Mouse (Mus musculus): ENCODE data around the gene Nsmce1.

The Nsmce1 gene

DNA sequence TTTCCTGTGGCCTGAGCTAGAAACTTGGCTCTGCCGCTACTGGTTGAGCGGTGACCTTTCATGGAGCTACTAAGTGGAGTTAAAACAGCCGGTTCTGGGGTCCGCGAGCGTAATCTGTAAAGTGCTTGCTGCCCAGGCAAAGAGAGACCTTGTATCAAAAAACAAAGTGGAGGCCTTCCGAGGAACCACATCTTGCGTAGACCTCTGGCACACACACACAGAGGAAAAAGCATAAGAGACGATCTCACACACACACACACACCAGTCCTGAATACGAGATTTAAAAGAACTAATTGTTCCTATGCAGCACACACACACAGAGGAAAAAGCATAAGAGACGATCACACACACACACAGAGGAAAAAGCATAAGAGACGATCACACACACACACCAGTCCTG lies 364 bp upstream of the Nsmce1 start:
- DNase-seq (ENCODE audit: low read depth in 2 of 2, low spot score in 2 of 2), result no peak

DNA sequence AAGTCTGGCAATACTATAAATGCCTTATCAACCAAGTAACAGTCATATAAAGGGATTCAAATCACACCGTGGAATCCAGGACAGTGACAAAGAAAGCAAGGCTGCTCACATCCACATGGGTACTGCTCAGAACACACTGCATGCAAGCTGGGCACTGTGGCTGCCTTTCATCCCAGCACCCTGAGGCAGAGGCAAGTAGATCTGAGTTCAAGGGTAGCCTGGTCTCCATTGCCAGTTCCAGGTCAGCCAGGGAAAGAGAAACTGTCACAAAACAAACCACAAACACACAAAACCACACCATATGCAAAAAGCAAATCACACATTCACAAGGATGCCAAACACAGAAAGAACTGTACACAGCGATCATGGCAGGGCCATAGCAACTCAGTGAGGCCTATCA lies 1.8 kb downstream of the Nsmce1 start:
- DNase-seq (ENCODE audit: low read depth in 2 of 2, low spot score in 2 of 2), result no peak

GRCm38 (mm10) chr7:125488706-125489105 lies 2.7 kb downstream of the Nsmce1 start:
- DNase-seq (ENCODE audit: low read depth in 2 of 2, low spot score in 2 of 2), result peak; percentile 65 to 76

DNA sequence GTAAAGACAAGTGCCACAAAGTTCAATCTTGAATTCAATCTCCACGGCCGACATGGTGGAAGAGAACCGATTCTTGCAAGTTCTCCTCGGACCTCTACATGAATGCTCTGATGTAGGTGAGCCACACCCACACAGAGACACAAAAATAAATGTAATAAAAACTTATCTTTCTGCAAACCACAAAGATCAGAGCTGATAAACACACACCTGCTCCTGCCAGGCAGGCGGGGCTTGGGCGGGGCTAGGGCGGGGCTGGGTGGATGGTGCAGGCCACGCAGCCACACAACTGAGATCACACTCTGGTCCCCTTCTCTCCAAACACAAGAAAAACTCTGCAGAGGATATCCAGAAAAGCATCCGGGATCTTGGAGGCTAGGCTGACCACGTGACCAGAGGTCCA lies 4.3 kb downstream of the Nsmce1 start:
- no peak for DNase-seq (ENCODE audit: low read depth in 2 of 2, low spot score in 2 of 2)

DNA sequence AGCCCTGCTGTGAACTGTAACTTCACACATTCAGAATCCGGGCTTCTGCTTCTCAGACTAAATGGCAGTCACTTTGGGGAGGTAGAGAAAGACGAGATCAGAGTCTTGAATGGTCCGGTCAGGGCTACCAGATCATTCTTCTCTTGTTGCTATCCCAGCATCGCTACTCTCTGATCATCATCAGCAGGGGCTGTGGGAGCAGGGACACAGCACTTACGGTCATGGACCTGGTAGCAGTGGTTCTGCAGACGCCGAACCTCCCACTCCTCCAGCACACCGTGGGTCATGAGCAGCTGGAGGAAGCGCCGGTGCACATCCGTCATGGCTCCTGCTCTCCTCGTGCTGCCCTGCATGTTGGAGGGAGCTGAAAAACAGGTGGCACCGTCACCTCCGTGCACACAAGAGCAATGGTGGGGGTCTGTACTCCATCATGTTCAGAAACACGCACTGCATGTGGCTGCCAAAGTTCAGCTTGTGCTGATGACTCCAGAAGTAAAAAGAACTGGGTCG lies 5.2 kb downstream of the Nsmce1 start:
- no peak for DNase-seq (ENCODE audit: low read depth in 2 of 2, low spot score in 2 of 2)

- DNase-seq (ENCODE audit: low read depth in 2 of 2, low spot score in 2 of 2), result no peak
These were observed 6.6 kb downstream of the Nsmce1 start for GRCm38 (mm10) chr7:125484791-125485190.

- DNase-seq (ENCODE audit: low read depth in 2 of 2, low spot score in 2 of 2), result no peak
These were observed 8.5 kb downstream of the Nsmce1 start for GRCm38 (mm10) chr7:125482886-125483285.

DNA sequence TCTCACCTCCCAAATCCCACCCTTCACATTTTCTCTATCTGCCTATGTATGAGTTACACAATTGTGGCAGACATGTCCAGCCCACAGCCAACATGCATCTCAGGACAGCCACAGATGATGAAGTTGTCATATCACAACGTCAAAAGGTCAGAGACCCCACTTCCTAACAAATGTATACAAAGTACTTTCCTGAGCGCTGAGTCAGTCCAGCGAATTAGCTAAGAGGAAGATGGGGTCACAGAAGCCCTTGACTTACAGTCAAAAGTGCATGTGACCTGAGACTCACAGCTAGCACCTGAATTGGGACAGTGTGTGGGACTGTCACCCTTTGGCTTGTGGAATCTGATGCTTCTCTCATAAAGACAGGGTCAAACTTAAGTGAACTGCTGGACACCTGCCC lies 9.1 kb downstream of the Nsmce1 start:
- DNase-seq (ENCODE audit: low read depth in 2 of 2, low spot score in 2 of 2), result no peak

DNA sequence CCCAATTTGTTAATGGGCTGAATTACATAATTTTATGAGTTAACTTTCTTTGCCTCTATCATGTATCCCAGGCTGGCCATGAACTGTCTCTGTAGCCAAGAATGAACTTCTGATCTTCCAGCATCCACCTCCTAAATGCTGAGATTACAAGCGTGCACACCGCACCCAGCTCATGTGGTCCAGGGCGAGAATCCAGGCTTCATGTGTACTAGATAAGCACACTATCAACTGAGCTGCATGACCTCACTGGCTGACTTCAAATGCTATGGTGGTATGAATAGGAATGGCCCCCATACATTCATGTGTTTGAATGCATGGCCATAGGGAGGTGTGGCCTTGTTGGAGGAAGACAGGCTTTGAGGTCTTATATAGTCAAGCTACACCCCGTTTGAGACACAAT lies 10.9 kb downstream of the Nsmce1 start:
- DNase-seq (ENCODE audit: low read depth in 2 of 2, low spot score in 2 of 2), result no peak

DNA sequence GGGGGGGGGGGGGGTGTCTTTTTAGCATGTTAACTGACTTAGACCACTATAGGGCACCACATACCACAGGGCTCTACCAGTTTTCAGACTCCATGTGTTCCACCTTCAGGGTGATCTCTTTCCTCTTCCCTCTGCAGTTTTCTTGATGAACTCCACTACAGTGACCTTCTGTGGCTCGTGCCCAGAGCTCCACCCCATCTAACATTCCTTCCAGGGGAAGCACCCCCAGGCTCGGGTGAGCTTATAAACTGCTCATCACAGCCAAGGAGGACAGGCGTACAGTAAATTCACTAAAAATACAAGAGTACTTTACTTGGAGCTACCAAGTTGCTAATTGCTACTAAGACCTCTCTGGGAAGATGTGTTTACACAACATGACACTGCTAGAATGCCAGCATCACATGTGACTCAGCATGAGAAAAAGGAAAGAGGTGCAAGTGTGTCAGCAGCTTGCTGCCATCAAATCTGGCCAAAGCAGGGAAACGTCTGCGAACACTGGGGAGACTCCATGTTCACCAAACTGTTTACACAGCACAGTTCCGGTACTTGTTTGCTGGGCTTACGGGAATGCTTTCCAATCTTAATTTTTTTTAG lies 12.9 kb downstream of the Nsmce1 start:
- DNase-seq (ENCODE audit: low read depth in 2 of 2, low spot score in 2 of 2), result no peak

DNA sequence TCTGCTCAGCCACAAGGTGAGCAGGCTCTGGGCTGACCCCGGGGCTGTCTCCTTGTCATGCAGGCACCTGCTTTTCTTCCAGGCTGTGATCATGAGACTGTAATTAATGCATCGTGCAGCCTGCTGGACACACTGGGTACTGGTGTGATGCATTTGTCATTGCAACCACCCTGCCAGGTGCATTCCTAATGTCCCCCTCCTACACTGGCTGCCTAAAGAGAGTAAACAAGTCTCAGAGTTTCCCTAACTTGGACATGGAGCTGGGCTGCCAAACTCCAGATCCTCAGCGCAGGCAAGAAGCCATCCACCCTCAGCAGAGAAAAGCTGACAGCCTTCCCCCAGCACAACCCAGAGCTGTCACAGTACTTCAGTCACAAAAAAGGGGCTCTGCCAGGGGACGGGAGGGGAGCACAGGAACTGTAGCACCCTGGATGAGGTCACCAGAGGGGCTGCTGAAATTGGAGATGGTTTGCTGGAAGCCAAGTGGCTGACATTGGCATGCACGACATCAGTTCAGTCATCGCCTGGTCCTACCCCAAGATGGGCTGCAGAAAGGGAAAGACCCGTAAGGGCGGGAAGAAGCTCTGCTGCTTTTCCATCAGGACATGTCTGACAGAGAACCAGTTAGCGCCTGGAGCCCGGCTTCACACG lies 15.7 kb downstream of the Nsmce1 start:
- no peak for DNase-seq (ENCODE audit: low read depth in 2 of 2, low spot score in 2 of 2)

GRCm38 (mm10) chr7:125474535-125474934 lies 16.9 kb downstream of the Nsmce1 start:
- DNase-seq (ENCODE audit: low read depth in 2 of 2, low spot score in 2 of 2), result no peak

DNA sequence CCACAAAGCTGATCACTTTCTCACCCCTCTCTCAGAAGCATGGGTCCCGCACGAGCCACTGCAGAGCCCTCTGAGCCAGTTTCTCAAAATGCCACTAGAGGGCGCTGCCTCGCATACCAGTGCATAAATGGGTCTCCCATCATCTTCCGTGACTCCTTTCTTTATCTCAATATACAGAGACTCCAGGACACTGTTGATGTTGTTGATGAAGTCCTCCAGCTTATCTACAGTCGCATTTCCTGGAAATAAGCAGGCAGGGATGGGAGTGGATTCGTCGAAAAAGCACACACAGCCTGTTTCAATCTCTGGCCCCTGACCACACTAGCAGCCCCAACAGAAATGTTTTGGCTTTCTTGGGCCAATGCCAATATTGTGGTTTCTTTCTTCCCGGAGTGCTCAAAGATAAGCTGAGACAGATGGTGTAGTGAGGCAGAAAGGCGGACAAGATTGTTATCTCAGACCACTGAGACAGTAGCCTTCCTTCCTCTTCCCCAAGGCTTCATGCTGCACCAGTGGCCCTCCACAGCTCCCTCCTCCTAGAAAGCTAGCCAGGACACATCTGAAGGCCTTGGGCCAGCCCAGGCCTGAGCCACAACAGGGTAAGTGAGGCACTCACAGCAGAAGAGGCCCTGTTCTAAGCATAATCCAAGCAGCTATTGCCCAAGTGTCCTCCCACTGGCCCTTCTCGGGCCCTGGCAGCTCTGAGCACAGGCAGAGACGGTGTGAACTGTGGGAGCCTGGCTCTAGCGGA lies 19.2 kb downstream of the Nsmce1 start:
- DNase-seq (ENCODE audit: low read depth in 2 of 2, low spot score in 2 of 2), result peak; percentile 75 to 79

- no peak for DNase-seq (ENCODE audit: low read depth in 2 of 2, low spot score in 2 of 2)
These were observed 20.5 kb downstream of the Nsmce1 start for GRCm38 (mm10) chr7:125470901-125471300.

DNA sequence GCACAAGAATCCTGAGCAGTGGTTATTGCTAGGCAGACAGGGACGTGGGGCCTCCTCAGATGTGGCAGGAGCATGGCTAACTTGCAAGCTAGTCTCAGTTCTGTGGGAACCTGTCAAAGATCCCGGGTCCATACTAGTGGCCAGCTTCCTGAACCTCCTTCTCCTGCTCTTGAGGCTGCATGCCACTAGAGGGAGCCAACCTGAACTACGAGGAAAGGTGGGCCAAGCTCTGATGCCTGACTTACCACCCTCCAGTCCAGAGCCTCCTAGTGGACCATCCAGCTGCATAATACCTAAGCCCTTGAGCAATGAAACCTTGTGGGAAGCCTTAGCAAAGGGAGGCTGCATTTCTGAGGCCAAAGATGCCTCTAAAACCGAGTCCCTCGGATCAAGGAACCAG lies 21.5 kb downstream of the Nsmce1 start:
- peak; percentile 59 to 67 for DNase-seq (ENCODE audit: low read depth in 2 of 2, low spot score in 2 of 2)

GRCm38 (mm10) chr7:125462200-125462599 lies 29.2 kb downstream of the Nsmce1 start:
- DNase-seq (ENCODE audit: low read depth in 2 of 2, low spot score in 2 of 2), result no peak

DNA sequence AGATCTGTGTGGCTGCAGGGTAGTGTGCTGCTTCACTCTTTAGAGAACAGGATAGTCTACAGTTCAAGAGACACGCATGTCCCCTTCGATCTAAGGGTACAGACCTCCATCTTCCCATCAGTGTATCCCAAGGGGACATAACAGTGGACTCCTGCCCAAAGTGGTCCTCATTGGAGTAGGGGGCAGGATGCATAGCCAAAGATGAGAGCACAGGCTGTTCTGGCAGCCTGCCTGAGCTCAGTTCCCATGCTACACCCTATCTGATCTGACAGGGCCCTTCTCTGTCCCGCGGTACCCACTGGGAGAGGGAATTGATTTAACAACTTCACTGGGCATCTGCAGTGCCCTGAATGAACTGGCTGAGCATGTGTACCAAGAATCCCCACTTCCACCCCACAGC lies 37.7 kb downstream of the Nsmce1 start:
- DNase-seq (ENCODE audit: low read depth in 2 of 2, low spot score in 2 of 2), result no peak

GRCm38 (mm10) chr7:125451078-125451477 lies 40.3 kb downstream of the Nsmce1 start:
- no peak for DNase-seq (ENCODE audit: low read depth in 2 of 2, low spot score in 2 of 2)

DNA sequence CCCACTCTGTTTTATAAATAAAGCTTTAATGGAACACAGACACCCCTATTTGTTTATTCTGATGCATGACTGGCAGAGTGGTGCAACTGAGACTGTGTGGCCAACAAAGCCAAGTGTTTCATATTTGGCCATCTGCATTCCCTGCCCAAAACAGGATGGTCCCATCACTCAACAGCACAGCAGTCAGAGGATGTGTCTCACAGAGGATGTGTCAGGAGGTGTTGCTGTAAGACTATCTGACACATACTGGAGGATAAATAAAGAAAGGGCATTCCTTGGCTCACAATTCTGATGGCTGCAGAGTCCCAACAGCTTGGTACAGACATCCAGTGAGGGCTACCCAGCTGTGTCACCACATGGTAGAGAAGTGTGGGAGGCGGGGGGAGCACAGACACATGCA lies 40.7 kb downstream of the Nsmce1 start:
- DNase-seq (ENCODE audit: low read depth in 2 of 2, low spot score in 2 of 2), result no peak

DNA sequence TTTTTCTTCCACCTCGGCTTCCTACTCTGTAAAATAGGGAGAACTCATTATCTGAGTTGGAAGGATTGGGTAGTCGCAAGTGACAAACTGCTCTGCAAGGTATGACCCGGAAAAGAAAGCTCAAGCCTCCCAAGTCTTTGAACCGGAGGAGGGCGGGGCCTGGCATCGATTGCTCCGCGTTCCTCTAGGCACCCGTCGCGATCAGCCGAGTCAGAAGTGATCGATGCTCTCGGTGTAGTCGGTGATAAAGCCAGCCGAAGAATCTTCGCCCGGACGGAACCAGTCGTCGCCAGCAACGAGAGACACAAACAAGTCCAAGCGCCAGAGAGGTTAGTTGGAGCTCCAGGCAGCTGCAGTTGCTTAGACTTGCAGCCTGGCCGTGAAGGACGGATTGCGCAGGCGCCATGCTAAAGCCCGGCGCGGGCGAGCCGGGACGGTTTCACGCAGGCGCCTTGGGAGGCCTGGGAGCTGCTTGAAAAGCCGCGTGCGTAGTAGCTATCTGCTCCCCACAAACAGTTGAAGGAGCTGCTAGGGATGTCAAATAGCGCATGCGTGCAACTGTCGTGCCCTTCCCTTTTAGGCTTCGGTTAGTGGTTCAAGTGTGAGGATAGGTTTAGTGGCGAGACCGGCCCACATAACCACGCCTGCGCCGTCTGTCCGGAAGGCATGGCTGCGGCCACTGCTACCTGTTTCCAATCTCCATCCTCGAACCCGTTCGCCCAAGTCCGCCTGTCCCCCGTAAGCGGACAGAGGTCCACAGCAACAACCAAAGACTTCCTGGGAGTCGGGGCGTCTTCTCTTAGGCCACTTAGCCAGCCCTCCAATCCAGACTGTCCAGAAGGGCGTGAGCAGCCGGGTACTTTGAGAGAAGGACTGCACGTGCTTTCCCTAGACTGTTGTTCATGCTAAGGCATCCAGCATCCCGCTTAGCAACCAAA lies 46.7 kb downstream of the Nsmce1 start, which contains the start of gene Kdm8:
Gene Kdm8 (plus strand): TSS at position 213 of the 938 bp plus-strand sequence.
- DNase-seq (ENCODE audit: low read depth in 2 of 2, low spot score in 2 of 2), result peak; percentile 85 to 93

GRCm38 (mm10) chr7:125444076-125444463 lies 47.3 kb downstream of the Nsmce1 start:
- no peak for DNase-seq (ENCODE audit: low read depth in 2 of 2, low spot score in 2 of 2)
